Mouse (Mus musculus): ENCODE data around the gene Aspdh.

Aspdh gene

GRCm38 (mm10) chr7:44446070-44446855, 18.9 kb upstream of the Aspdh start:
- no peak for DNase-seq (ENCODE audit: low spot score)

GRCm38 (mm10) chr7:44453256-44453655, 11.9 kb upstream of the Aspdh start:
- no peak for DNase-seq (ENCODE audit: low spot score)

- DNase-seq (ENCODE audit: low spot score) = no peak
These were observed 8.9 kb upstream of the Aspdh start for GRCm38 (mm10) chr7:44456302-44456701.

GRCm38 (mm10) chr7:44460067-44460466, 5.1 kb upstream of the Aspdh start:
- no peak for DNase-seq (ENCODE audit: low spot score)

GRCm38 (mm10) chr7:44460767-44461502, 4.3 kb upstream of the Aspdh start:
- DNase-seq (ENCODE audit: low spot score) = no peak

- no peak for DNase-seq (ENCODE audit: low spot score)
These were observed 3.5 kb upstream of the Aspdh start for GRCm38 (mm10) chr7:44461503-44462217.

- no peak for DNase-seq (ENCODE audit: low spot score)
These were observed 2.8 kb upstream of the Aspdh start for GRCm38 (mm10) chr7:44462218-44463055.

GRCm38 (mm10) chr7:44463056-44463425, 2.1 kb upstream of the Aspdh start:
- DNase-seq (ENCODE audit: low spot score) = no peak

GRCm38 (mm10) chr7:44463556-44464225, 1.5 kb upstream of the Aspdh start:
- DNase-seq (ENCODE audit: low spot score) = no peak

GRCm38 (mm10) chr7:44464511-44464910, 680 bp upstream of the Aspdh start:
- DNase-seq (ENCODE audit: low spot score) = no peak

GRCm38 (mm10) chr7:44466006-44466887, 1.1 kb downstream of the Aspdh start:
- DNase-seq (ENCODE audit: low spot score) = no peak

GRCm38 (mm10) chr7:44466888-44467311, 1.7 kb downstream of the Aspdh start:
- no peak for DNase-seq (ENCODE audit: low spot score)

GRCm38 (mm10) chr7:44467811-44468411, 2.7 kb downstream of the Aspdh start, which contains the start of gene Josd2:
Josd2 (plus strand) TSS chr7:44467980.
- peak; percentile 97 for DNase-seq (ENCODE audit: low spot score)

- no peak for DNase-seq (ENCODE audit: low spot score)
These were observed 3.6 kb downstream of the Aspdh start for GRCm38 (mm10) chr7:44468644-44469285.

GRCm38 (mm10) chr7:44469677-44470675, 4.8 kb downstream of the Aspdh start:
- DNase-seq (ENCODE audit: low spot score) = no peak

GRCm38 (mm10) chr7:44470696-44471612, 5.8 kb downstream of the Aspdh start:
- no peak for DNase-seq (ENCODE audit: low spot score)
